ENCODE assay signal across 21 mouse cellular contexts in the genomic region with DNA sequence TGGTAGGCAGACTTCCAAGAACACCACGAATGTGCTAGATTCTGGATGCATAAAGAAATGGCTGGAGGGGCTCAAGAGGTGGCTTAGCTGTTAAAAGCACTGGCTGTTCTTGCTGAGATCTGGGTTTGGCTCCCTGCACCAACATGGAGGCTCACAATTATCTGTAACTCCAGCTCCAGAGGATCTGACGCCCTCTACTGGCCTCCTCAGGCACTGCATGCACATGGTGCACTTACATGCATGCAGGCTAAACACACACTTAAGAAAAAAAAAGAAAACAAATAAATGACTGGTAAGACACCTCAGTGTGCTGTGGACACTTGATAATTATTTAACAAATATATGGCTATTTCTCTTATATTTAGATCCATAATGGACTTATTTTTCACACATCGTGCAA.
DNase-seq lines count a peak whose midpoint lies in the region; ATAC-seq and TF ChIP-seq lines count a peak whose summit lies in the region.
"Had no signal": no experiment of that assay in that cellular context is flagged by ENCODE, and none has a peak within 500 bp of the region (broad histone marks: within the 10 kb centered on the region; RNA-seq: fewer than 3 reads in every experiment).

No protein-coding gene starts in this region.

- no peaks in the 10 kb centered on the region for H3K4me1 ChIP-seq in intestine, postnatal 0 days (replicated peaks; ENCODE audit: control insufficient read depth, insufficient read depth, low read length)
- H3K4me1 ChIP-seq in intestine, embryonic 16.5 days (ENCODE audit: control insufficient read depth, insufficient read depth, low read length) = no peaks in the 10 kb centered on the region
- peaks cover 2% of the 10 kb centered on the region; the same call in 1 of the 2 replicates for H3K4me1 ChIP-seq in testis, adult 2 months (ENCODE audit: control insufficient read depth, insufficient read depth, low read length)
- H3K4me1 ChIP-seq: embryonic facial prominence, embryonic 10.5 days; forebrain, embryonic 15.5 days; heart, embryonic 15.5 days; megakaryocyte, embryonic 14.5 days had no signal

- no peak for DNase-seq in testis, postnatal 14 days (ENCODE audit: low spot score)
- DNase-seq in WW6 (ENCODE audit: low read depth, low spot score) = peak; percentile 31
- no peak for DNase-seq in urinary bladder, postnatal 25 days (ENCODE audit: low spot score)
- DNase-seq in cerebellum, postnatal 25 days = no peak
- no peak for DNase-seq in gastrocnemius, postnatal 4 days (ENCODE audit: low spot score in 2 of 2)
- DNase-seq: cerebellum, postnatal 14 days; heart, adult 18-20 months; kidney, adult 11 months; kidney, postnatal 10 days; lung, postnatal 10 days; thymus, postnatal 14 days had no signal

- no peak overlapping the region for H3K4me2 ChIP-seq in intestine, postnatal 0 days (replicated peaks; ENCODE audit: low read depth)
- H3K4me2 ChIP-seq in intestine, embryonic 16.5 days (ENCODE audit: low read depth, low read length) = no peak overlapping the region
- H3K4me2 ChIP-seq: forebrain, embryonic 15.5 days; heart, embryonic 15.5 days; hindbrain, embryonic 13.5 days had no signal

- 81% methylated on average over 3 of the region's 3 CpGs for WGBS in intestine, postnatal 0 days
- 79% methylated on average over 3 of the region's 3 CpGs for WGBS in intestine, embryonic 16.5 days

- no peak overlapping the region for H3K9ac ChIP-seq in intestine, postnatal 0 days (ENCODE audit: low read depth, low read length)
- no peak overlapping the region for H3K9ac ChIP-seq in intestine, embryonic 16.5 days (ENCODE audit: low read depth, low read length)
- H3K9ac ChIP-seq: forebrain, embryonic 15.5 days; heart, embryonic 15.5 days; hindbrain, embryonic 13.5 days had no signal

- no peak for TF ChIP-seq POLR2A in testis, adult 2 months (IDR thresholded peaks at IDR 0.05; ENCODE audit: control insufficient read depth, low read depth, low read length)

- no peaks in the 10 kb centered on the region for H3K27me3 ChIP-seq in intestine, postnatal 0 days (replicated peaks; ENCODE audit: control insufficient read depth, insufficient read depth, low read length)
- no peaks in the 10 kb centered on the region for H3K27me3 ChIP-seq in intestine, embryonic 16.5 days (replicated peaks; ENCODE audit: control insufficient read depth, insufficient read depth, low read length)
- H3K27me3 ChIP-seq in testis, adult 2 months (ENCODE audit: control insufficient read depth, insufficient read depth, low read length) = no peaks in the 10 kb centered on the region
- H3K27me3 ChIP-seq: forebrain, embryonic 15.5 days; heart, embryonic 15.5 days; megakaryocyte, embryonic 14.5 days had no signal

- TF ChIP-seq CTCF in intestine, postnatal 0 days (IDR thresholded peaks at IDR 0.05; ENCODE audit: low read depth) = peak; percentile 46
- TF ChIP-seq CTCF in testis, adult 2 months (IDR thresholded peaks at IDR 0.05; ENCODE audit: control insufficient read depth, insufficient read depth, insufficient replicate concordance, low read depth, low read length) = peak; percentile 83; the same call in 1 of the 2 replicates

- H3K27ac ChIP-seq in intestine, postnatal 0 days (ENCODE audit: low read depth, low read length) = no peak overlapping the region
- H3K27ac ChIP-seq in intestine, embryonic 16.5 days (ENCODE audit: low read length) = no peak overlapping the region
- no peak overlapping the region for H3K27ac ChIP-seq in testis, adult 2 months (ENCODE audit: control insufficient read depth, insufficient read depth, low read depth, low read length)
- H3K27ac ChIP-seq: embryonic facial prominence, embryonic 10.5 days; forebrain, embryonic 15.5 days; heart, embryonic 15.5 days; hindbrain, embryonic 13.5 days had no signal

- H3K36me3 ChIP-seq in intestine, postnatal 0 days (ENCODE audit: control insufficient read depth, insufficient read depth) = no peaks in the 10 kb centered on the region
- H3K36me3 ChIP-seq in intestine, embryonic 16.5 days (ENCODE audit: control insufficient read depth, insufficient read depth, low read length) = no peaks in the 10 kb centered on the region
- no peaks in the 10 kb centered on the region for H3K36me3 ChIP-seq in testis, adult 2 months (ENCODE audit: control insufficient read depth, insufficient read depth, low read length)
- H3K36me3 ChIP-seq: embryonic facial prominence, embryonic 10.5 days; forebrain, embryonic 15.5 days; heart, embryonic 15.5 days; hindbrain, embryonic 13.5 days had no signal

- H3K9me3 ChIP-seq in intestine, postnatal 0 days (ENCODE audit: control insufficient read depth) = no peaks in the 10 kb centered on the region
- no peaks in the 10 kb centered on the region for H3K9me3 ChIP-seq in intestine, embryonic 16.5 days (ENCODE audit: control insufficient read depth, low read length)
- H3K9me3 ChIP-seq: embryonic facial prominence, embryonic 10.5 days; forebrain, embryonic 15.5 days; heart, embryonic 15.5 days; hindbrain, embryonic 13.5 days had no signal

- no peak overlapping the region for H3K4me3 ChIP-seq in intestine, postnatal 0 days (ENCODE audit: low read depth, low read length)
- H3K4me3 ChIP-seq in intestine, embryonic 16.5 days (ENCODE audit: low read length) = no peak overlapping the region
- no peak overlapping the region for H3K4me3 ChIP-seq in testis, adult 2 months (ENCODE audit: control insufficient read depth, low read depth, low read length)
- H3K4me3 ChIP-seq: embryonic facial prominence, embryonic 10.5 days; erythroblast, embryonic 14.5 days; forebrain, embryonic 15.5 days; heart, embryonic 15.5 days; hindbrain, embryonic 13.5 days; megakaryocyte, embryonic 14.5 days had no signal

- ATAC-seq in intestine, postnatal 0 days = no peak
- ATAC-seq in intestine, embryonic 16.5 days = no peak
- ATAC-seq: forebrain, embryonic 15.5 days; midbrain, embryonic 16.5 days had no signal
